Mouse (Mus musculus) naive thymus-derived CD4-positive, alpha-beta T cell, adult 2 months (primary cell): Measurements from ENCODE around the gene Olfr18.
A peak's percentile ranks its signal among the peaks of the same experiment; 100 is the strongest.
"Not testable (repeated sequence)": the region's sequence is repeated elsewhere in the genome, so short reads cannot be mapped to it uniquely, and the experiment has no call there.

Experiments
- DNase-seq: peaks from one replicate; pipeline ENCODE4 v3.0.0-alpha.2; 2011; ENCODE audit warnings: low read depth

Gene Olfr18

GRCm38 (mm10) chr9:20335994-20336393, at the start of gene Olfr18:
Gene Olfr18 (minus strand): TSS chr9:20336094.
- DNase-seq, result no peak

GRCm38 (mm10) chr9:20385343-20385703, 49.4 kb upstream of the Olfr18 start:
- DNase-seq, result no peak

- peak; percentile 97 for DNase-seq
These were observed 48.8 kb upstream of the Olfr18 start, which contains the start of gene Zfp560 for GRCm38 (mm10) chr9:20384532-20385342. Gene Zfp560 (minus strand): TSS chr9:20385177.

DNA sequence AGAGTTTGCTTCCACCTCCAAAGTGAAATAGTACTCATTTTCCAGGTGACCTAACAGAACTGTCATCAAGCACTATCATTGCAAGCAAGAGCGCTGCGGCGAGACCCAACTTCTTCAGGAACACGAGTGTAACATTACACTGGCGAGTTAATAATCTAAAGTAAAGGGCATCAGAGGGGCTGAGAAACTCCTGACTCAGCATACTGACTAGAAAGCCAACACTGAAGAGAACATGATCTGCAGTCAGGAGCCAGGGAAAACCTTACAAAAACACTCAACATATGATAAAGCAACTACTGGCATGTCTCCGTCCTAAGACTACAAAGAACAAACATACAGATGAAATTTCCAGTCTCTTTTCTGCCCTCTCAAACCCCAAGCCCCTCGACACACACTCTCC, 47.8 kb upstream of the Olfr18 start:
- DNase-seq, result no peak

GRCm38 (mm10) chr9:20374712-20375111, 38.8 kb upstream of the Olfr18 start:
- DNase-seq, result no peak

DNA sequence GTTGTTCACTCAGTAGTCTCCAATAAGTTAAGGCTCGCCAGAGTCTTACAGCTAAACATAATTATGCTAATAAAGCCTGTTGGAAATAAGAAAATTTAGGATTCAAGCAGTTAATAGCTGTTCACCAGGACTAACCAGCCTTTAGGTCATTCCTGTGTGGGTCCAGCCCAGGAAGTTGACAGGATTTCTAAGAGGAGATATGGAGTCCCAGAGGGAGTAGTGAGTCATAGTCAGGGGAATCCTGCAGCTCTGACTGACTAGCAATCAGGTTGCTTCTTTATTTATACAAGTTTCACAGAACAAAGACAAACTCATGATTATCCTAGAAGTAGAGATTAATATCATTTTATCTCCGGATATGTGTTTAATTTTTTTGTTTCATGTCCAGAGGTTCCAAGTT, 31.4 kb upstream of the Olfr18 start:
- DNase-seq, result no peak

GRCm38 (mm10) chr9:20348501-20348900, 12.6 kb upstream of the Olfr18 start:
- DNase-seq, result no peak

- DNase-seq, result no peak
These were observed 37.7 kb downstream of the Olfr18 start, which contains the start of gene Olfr873 for GRCm38 (mm10) chr9:20298232-20298631. Gene Olfr873 (plus strand): TSS chr9:20298532.

DNA sequence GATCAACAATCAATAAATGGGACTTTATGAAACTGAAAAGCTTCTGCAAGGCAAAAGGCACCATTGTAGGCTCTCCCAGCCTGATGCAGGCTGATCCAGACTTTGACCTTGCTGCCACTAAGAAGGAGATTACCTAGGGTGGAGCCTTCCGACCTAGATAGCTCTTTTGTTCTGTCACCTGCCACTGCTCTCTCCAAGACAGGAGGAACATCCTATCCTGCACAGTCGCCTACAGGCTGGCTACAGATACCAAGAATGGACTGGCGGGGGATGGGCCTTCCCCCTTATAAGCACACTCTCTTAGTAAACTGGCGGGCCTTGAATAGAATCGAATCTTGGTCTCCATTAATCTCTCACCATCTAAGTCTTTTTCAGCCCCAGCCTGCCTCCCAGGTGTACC, 40.3 kb downstream of the Olfr18 start:
- DNase-seq, result not testable (repeated sequence)

GRCm38 (mm10) chr9:20282051-20282450, 53.8 kb downstream of the Olfr18 start, which contains the start of gene Olfr39:
Gene Olfr39 (plus strand): TSS chr9:20282351.
- DNase-seq, result no peak
